Mouse (Mus musculus) bone marrow macrophage, adult 2 months (primary cell): Measurements from ENCODE around the gene Adad1. TPM values are rescaled to one million over a fixed set of nuclear protein-coding genes. Genes with fewer than 3 reads are reported as not detected.

ENCODE experiments used
- H3K27ac ChIP-seq: 2 replicates; pipeline ENCODE4 v1.5.1; 2012; ENCODE audit warnings: low read depth, low read length; ENCODE audit not compliant: insufficient read depth
- H3K4me1 ChIP-seq: 2 replicates; pipeline ENCODE4 v1.6.1; 2012; ENCODE audit warnings: low read length; ENCODE audit not compliant: control insufficient read depth, insufficient read depth
- H3K4me3 ChIP-seq: 2 replicates; pipeline ENCODE4 v1.5.1; 2012; ENCODE audit warnings: mild to moderate bottlenecking, low read length, moderate library complexity; ENCODE audit not compliant: insufficient read depth
- CTCF ChIP-seq: IDR thresholded peaks from 2 replicates; pipeline ENCODE4 v1.5.1; 2012; ENCODE audit warnings: low read depth, mild to moderate bottlenecking, low read length, moderate library complexity
- POLR2A ChIP-seq: IDR thresholded peaks from 2 replicates; pipeline ENCODE4 v1.6.1; 2012; ENCODE audit warnings: mild to moderate bottlenecking, low read depth, low read length, borderline replicate concordance
- polyA plus RNA-seq: library from polyadenylated mRNA; stranded (reverse); fragments of >200 nt; gene quantifications from 2 replicates; pipeline ENCODE4 v1.2.4, GENCODE M21; 2012; ENCODE audit not compliant: missing spikeins, insufficient read depth, insufficient read length

The Adad1 gene
- not detected in 2 replicates for polyA plus RNA-seq

DNA sequence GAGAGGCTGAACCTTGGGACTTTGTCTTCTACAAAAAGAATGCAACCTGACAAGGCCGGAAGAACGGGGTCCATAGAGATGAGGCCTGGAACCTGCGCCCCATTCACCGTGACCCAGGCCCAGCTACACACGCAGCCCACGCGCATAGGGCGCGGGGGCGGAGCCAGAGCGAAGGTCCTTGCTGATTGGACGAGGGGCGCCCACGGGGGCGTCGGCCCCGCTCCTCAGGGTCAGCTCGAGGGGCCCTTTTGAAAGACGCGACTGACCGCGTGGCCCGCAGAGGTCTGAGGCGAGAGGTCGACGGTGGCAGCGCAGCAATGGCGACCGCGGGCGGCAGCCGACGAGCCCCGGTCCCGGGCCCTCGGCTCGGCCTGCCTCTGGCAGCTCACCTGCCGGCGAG, at the start of gene Adad1:
Gene Adad1, plus strand, starts transcription at position 122 of the 400 bp plus-strand sequence.
- Histone ChIP-seq H3K4me3 (no peak within 1 kb of the TSS), H3K27ac (no peak within 1 kb of the TSS), H3K4me1 (no peaks in the 10 kb centered on the region)
- TF ChIP-seq CTCF = no peak
- TF ChIP-seq POLR2A = no peak

DNA sequence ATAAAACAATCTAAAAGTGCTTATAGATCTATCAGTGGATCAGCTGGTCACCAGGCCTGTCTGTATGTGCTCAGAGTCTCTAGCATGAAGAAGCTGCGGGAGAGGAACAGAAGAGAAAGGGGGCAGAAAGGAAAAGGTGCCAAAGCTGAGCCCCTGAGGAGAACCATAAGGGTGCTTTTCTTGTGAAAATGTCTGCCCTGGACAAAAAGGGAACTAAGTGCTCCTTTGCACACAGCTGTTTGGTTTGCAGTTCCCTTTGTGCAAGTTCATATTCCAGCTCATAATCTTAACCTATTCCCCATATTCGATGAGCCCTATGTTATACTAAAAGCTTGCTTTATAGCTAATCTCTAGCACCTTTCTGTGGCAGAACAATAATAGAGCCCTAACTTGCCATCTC, 25.3 kb upstream of the Adad1 start:
- no peak for TF ChIP-seq CTCF
- no peak for TF ChIP-seq POLR2A
- peaks cover 7% of the 10 kb centered on the region; the same call in 1 of the 2 replicates for H3K4me1 ChIP-seq
- H3K4me3 ChIP-seq = no peak overlapping the region
- peak overlapping the region; percentile 34; the same call in 1 of the 2 replicates for H3K27ac ChIP-seq

DNA sequence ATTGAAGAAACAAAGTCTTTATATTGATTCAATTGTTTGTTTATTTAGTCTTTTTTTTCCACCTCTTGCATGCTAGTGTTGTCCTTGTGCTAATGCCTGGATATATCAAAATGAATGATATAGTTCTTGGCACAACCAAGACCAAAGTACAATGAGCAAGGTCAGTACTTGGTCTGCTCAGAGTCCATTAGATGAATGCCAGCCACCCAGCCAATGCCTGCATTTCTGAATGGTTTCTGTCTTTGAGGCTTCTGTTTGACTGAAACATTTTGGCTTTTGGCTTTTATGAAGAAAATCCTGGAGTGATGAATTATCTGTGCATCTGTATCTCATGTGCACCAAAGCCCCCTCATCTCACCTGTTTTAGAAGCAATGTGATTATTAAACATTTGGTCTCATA, 23.5 kb upstream of the Adad1 start:
- no peak overlapping the region for H3K27ac ChIP-seq
- TF ChIP-seq POLR2A = no peak
- no peak for TF ChIP-seq CTCF
- peaks cover 7% of the 10 kb centered on the region; the same call in 1 of the 2 replicates for H3K4me1 ChIP-seq
- H3K4me3 ChIP-seq = no peak overlapping the region

DNA sequence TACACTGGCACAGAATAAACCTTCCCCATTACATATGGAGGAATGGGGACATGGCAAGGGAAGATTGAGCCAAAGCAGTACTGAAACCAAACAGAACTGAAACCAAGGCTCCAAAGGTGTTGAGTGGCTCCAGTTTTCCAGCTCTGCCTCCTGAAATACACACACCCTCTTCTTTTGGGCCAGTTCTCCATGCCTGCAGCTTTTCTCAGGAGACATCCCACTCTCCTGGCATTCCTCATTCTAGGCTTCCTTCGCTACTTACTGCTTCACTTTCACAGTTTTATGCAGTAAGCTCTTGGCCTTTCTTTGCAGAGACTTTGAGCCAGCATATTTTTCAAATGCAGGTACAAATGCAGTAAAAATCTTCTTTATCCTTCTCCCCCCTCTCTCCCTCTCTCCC, 11.8 kb upstream of the Adad1 start:
- H3K4me1 ChIP-seq = no peaks in the 10 kb centered on the region
- no peak overlapping the region for H3K4me3 ChIP-seq
- TF ChIP-seq POLR2A (no peak), CTCF (no peak)
- no peak overlapping the region for H3K27ac ChIP-seq

DNA sequence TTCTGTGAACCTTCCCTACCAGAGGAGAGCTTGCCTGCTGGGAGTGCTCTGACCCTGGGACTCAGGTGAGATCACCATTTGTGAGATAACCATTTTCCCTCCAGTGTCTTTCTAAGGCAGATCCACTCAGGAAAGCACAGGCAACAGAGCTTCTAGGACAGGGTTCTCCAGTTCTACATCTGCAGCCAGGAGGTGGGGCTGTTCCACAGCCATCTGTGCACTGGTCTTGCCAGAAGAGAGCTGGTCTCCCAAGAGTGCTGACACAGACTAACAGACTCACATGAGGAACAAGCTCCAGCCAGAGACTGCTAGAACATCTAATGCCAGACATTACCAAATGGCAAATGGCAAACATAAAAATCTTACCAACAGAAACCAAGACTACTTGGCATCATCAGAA, 9.9 kb downstream of the Adad1 start:
- peak; percentile 60; the same call in 1 of the 2 replicates for TF ChIP-seq CTCF
- no peak for TF ChIP-seq POLR2A
- H3K4me1 ChIP-seq = no peaks in the 10 kb centered on the region
- H3K4me3 ChIP-seq = no peak overlapping the region
- no peak overlapping the region for H3K27ac ChIP-seq

DNA sequence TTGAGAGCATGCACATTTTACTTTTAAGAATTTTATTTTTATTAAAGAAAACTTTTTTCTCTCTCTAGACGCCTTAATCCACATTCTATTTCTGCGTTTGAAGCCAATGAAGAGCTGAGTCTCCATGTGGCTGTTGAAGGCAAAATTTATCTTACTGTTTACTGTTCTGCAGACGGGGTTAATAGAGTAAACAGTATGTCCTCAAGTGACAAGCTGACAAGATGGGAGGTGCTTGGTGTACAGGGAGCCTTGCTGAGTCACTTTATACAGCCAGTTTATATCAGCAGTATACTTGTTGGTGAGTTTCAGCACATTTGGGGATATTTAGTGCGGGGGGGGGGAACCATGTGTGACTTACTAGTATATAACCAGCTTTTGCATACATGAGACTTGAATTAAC, 21.5 kb downstream of the Adad1 start:
- no peak overlapping the region for H3K27ac ChIP-seq
- H3K4me3 ChIP-seq = no peak overlapping the region
- TF ChIP-seq POLR2A (no peak), CTCF (no peak)
- H3K4me1 ChIP-seq = no peaks in the 10 kb centered on the region

DNA sequence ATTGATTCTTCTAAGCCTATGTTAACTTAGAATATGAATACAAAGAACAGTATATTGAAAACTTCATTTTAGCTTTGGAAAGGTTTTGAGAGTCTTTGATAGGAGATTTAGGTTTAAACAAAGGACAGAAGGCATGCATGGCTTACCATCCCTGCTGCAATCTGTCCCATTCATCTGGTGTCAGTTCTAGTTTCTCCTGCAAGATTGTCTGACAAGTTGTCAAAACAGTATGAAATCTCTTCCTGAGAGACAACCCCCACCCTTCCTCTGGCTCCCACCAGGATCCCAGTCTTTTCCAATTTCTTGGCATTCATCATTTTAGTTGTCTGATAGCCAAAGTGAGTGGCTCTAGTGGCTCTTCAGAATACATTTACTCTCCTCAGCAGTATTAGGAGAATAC, 27.4 kb downstream of the Adad1 start:
- no peak overlapping the region for H3K27ac ChIP-seq
- H3K4me3 ChIP-seq = no peak overlapping the region
- TF ChIP-seq CTCF = no peak
- no peaks in the 10 kb centered on the region for H3K4me1 ChIP-seq

DNA sequence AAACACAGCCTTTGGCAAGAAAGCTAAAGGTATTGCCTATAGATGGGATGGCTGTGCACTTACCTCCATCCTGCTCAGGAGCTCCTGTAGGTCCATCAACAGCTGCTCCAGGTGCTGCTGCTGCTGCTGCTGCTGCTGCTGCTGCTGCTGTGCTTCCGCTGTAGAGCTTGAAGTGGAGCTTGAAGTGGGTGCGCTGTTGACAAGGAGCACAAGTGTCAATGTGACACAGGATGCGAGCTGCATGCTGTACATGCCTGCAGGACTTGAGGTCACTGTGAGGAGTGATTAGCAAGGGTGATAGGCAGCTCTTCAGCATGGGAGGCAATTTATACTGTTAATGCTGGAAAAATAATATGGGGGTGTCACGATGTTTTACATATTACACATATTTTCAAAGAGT, 62.3 kb downstream of the Adad1 start, which contains the start of gene Il2:
Gene Il2, minus strand, starts transcription at position 305 of the 400 bp plus-strand sequence.
- no peak for TF ChIP-seq CTCF
- TF ChIP-seq POLR2A = no peak
- Histone ChIP-seq H3K4me3 (no peak within 1 kb of the TSS), H3K4me1 (peaks cover 19% of the 10 kb centered on the region), H3K27ac (no peak within 1 kb of the TSS)

DNA sequence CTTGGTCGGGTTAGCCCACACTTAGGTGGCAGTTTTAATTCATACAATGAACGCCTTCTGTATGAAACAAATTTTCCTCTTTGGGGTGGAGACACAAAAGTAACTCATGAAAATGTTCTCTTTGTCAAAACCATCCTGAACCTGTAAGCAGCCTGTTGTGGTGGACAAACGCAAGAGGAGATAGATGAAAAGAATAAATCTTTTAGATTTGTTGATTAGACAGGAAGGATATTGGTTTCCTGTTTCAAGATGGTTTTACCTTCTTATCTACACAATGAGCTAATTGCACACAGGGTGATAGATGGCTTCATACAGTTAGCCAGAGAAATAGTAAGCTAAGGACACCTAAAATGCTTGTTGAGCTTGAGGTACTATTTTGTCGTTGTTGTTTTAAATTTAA, 62.8 kb downstream of the Adad1 start:
- no peak for TF ChIP-seq CTCF
- TF ChIP-seq POLR2A = no peak

DNA sequence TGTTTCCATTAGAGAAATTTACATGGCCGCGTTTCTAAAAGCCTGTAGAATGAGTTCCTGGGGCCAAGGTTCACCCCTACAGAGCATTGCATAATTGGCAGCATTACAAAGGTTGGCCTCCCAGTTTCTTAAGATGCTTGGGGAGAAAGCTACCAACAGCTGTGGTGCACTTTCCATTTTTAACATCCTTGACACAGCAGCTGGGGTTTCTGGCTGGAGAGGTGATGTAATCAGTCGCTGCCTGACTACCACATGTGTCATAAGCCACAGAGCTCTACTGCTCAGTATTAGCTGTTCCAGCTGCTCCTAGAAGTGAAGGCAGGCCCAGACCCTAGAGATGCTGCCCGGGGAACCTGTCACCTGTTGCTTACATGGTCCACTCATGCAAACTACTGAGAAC, 64.9 kb downstream of the Adad1 start:
- H3K27ac ChIP-seq = no peak overlapping the region

More for the DNA sequence above, 62.8 kb downstream of the Adad1 start:
- Histone ChIP-seq H3K4me3 (no peak overlapping the region), H3K27ac (no peak overlapping the region), H3K4me1 (peaks cover 19% of the 10 kb centered on the region)

DNA sequence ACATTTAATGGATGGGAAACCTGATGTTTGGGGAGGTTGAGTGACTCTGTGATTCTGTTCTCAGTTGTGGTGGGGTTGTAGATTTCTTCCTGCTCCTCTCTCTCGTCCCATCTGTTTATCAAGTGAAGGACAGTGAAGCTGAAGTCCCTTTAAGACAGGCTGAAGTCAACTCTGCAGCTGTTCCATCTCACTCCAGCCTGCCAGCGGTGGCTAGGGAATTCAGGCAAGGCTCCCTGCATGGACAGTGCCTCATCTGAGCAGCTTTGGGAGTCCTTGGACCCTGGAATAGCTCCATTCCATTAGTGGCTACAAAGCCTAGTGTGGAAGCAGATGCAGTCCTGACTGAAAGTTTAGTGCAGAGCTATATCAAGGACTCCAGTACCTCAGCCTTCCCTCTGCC, 65.7 kb downstream of the Adad1 start:
- Histone ChIP-seq H3K4me3 (no peak overlapping the region), H3K4me1 (peaks cover 19% of the 10 kb centered on the region), H3K27ac (no peak overlapping the region)
- no peak for TF ChIP-seq POLR2A
- TF ChIP-seq CTCF = no peak

More for the DNA sequence above, 64.9 kb downstream of the Adad1 start:
- Histone ChIP-seq H3K4me1 (peaks cover 19% of the 10 kb centered on the region), H3K4me3 (no peak overlapping the region)
- TF ChIP-seq CTCF = no peak
- TF ChIP-seq POLR2A = no peak
